Mouse (Mus musculus): ENCODE measurements around the gene Col11a2. TPM values are rescaled to one million over a fixed set of nuclear protein-coding genes. Genes with fewer than 3 reads are reported as not detected.

The Col11a2 gene
- total RNA-seq, 1 experiment, result 1.4 TPM

GRCm38 (mm10) chr17:34037241-34037640, 2.0 kb upstream of the Col11a2 start:
- in situ Hi-C loops (cut with MboI; ENCODE audit: low sequenced_read_pairs in 2 of 2, unreplicated experiment in 2 of 2), result no loop called here
- Histone ChIP-seq H3K9me3 (ENCODE audit: control insufficient read depth, insufficient read depth, low read depth, low read length) (no peaks in the 10 kb centered on the region), H3K4me3 (ENCODE audit: insufficient read depth in 1 of 2, low read depth in 1 of 2, low read length in 2 of 2, poor library complexity in 1 of 2, severe bottlenecking in 1 of 2) (no peak overlapping the region), H3K9ac (ENCODE audit: insufficient read depth, low read depth, low read length, poor library complexity, severe bottlenecking) (no peak overlapping the region), H3K36me3 (ENCODE audit: control insufficient read depth, insufficient read depth, low read length, poor library complexity, severe bottlenecking) (peaks cover 33% of the 10 kb centered on the region), H3K27ac (ENCODE audit: insufficient read depth, low read depth, low read length, poor library complexity, severe bottlenecking) (no peak overlapping the region), H3K4me1 (ENCODE audit: control insufficient read depth in 2 of 2, insufficient read depth in 2 of 2, low read length in 2 of 2, poor library complexity in 1 of 2) (peaks cover 0 to 8% of the 10 kb centered on the region in 2 experiments; a peak in 1 of 4 replicates)
- TF ChIP-seq HCFC1 (IDR thresholded peaks at IDR 0.05; ENCODE audit: borderline replicate concordance, insufficient read depth, low read length), result no peak
- no peak for TF ChIP-seq ZC3H11A (IDR thresholded peaks at IDR 0.05; ENCODE audit: borderline replicate concordance, low read depth, low read length)
- TF ChIP-seq ZNF384 (IDR thresholded peaks at IDR 0.05; ENCODE audit: low read depth, low read length), result no peak
- no peak for TF ChIP-seq CHD2 (IDR thresholded peaks at IDR 0.05; ENCODE audit: low read depth, low read length)
- TF ChIP-seq MAFK (IDR thresholded peaks at IDR 0.05; ENCODE audit: insufficient read depth, low read depth, low read length), result no peak
- no peak for DNase-seq (ENCODE audit: low read depth, low spot score)

GRCm38 (mm10) chr17:34038440-34038839, 797 bp upstream of the Col11a2 start:
- H3K4me1 ChIP-seq (ENCODE audit: control insufficient read depth in 2 of 2, insufficient read depth in 2 of 2, low read length in 2 of 2, poor library complexity in 1 of 2), result peaks cover 0 to 8% of the 10 kb centered on the region in 2 experiments; a peak in 1 of 4 replicates
- no peak overlapping the region; a peak in 1 of 4 replicates for H3K4me3 ChIP-seq (ENCODE audit: insufficient read depth in 1 of 2, low read depth in 1 of 2, low read length in 2 of 2, poor library complexity in 1 of 2, severe bottlenecking in 1 of 2)
- peaks cover 33% of the 10 kb centered on the region for H3K36me3 ChIP-seq (ENCODE audit: control insufficient read depth, insufficient read depth, low read length, poor library complexity, severe bottlenecking)
- H3K27ac ChIP-seq (ENCODE audit: insufficient read depth, low read depth, low read length, poor library complexity, severe bottlenecking), result no peak overlapping the region
- H3K9me3 ChIP-seq (ENCODE audit: control insufficient read depth, insufficient read depth, low read depth, low read length), result no peaks in the 10 kb centered on the region
- TF ChIP-seq ZNF384 (IDR thresholded peaks at IDR 0.05; ENCODE audit: low read depth, low read length), result no peak
- TF ChIP-seq CHD2 (IDR thresholded peaks at IDR 0.05; ENCODE audit: low read depth, low read length), result no peak
- no peak for TF ChIP-seq ZC3H11A (IDR thresholded peaks at IDR 0.05; ENCODE audit: borderline replicate concordance, low read depth, low read length)
- TF ChIP-seq HCFC1 (IDR thresholded peaks at IDR 0.05; ENCODE audit: borderline replicate concordance, insufficient read depth, low read length), result no peak
- no peak for TF ChIP-seq MAFK (IDR thresholded peaks at IDR 0.05; ENCODE audit: insufficient read depth, low read depth, low read length)
- no peak overlapping the region for H3K9ac ChIP-seq (ENCODE audit: insufficient read depth, low read depth, low read length, poor library complexity, severe bottlenecking)
- DNase-seq (ENCODE audit: low read depth, low spot score), result no peak
- in situ Hi-C loops (cut with MboI; ENCODE audit: low sequenced_read_pairs in 2 of 2, unreplicated experiment in 2 of 2), result no loop called here

- Histone ChIP-seq H3K27ac (ENCODE audit: insufficient read depth, low read depth, low read length, poor library complexity, severe bottlenecking) (no peak overlapping the region), H3K9me3 (ENCODE audit: control insufficient read depth, insufficient read depth, low read depth, low read length) (no peaks in the 10 kb centered on the region), H3K4me3 (ENCODE audit: insufficient read depth in 1 of 2, low read depth in 1 of 2, low read length in 2 of 2, poor library complexity in 1 of 2, severe bottlenecking in 1 of 2) (no peak overlapping the region; a peak in 1 of 4 replicates), H3K36me3 (ENCODE audit: control insufficient read depth, insufficient read depth, low read length, poor library complexity, severe bottlenecking) (peaks cover 27% of the 10 kb centered on the region), H3K9ac (ENCODE audit: insufficient read depth, low read depth, low read length, poor library complexity, severe bottlenecking) (no peak overlapping the region), H3K4me1 (ENCODE audit: control insufficient read depth in 2 of 2, insufficient read depth in 2 of 2, low read length in 2 of 2, poor library complexity in 1 of 2) (peaks cover 0 to 8% of the 10 kb centered on the region in 2 experiments; a peak in 1 of 4 replicates)
- DNase-seq (ENCODE audit: low read depth, low spot score), result no peak
- in situ Hi-C loops (cut with MboI; ENCODE audit: low sequenced_read_pairs in 2 of 2, unreplicated experiment in 2 of 2), result no loop called here
- TF ChIP-seq ZNF384 (IDR thresholded peaks at IDR 0.05; ENCODE audit: low read depth, low read length) (no peak), HCFC1 (IDR thresholded peaks at IDR 0.05; ENCODE audit: borderline replicate concordance, insufficient read depth, low read length) (no peak), MAFK (IDR thresholded peaks at IDR 0.05; ENCODE audit: insufficient read depth, low read depth, low read length) (no peak), CHD2 (IDR thresholded peaks at IDR 0.05; ENCODE audit: low read depth, low read length) (no peak), ZC3H11A (IDR thresholded peaks at IDR 0.05; ENCODE audit: borderline replicate concordance, low read depth, low read length) (no peak)
These were observed 569 bp downstream of the Col11a2 start for GRCm38 (mm10) chr17:34039562-34040450.

GRCm38 (mm10) chr17:34045941-34046340, 6.7 kb downstream of the Col11a2 start:
- no peak for TF ChIP-seq MAFK (IDR thresholded peaks at IDR 0.05; ENCODE audit: insufficient read depth, low read depth, low read length)
- no peak for TF ChIP-seq ZC3H11A (IDR thresholded peaks at IDR 0.05; ENCODE audit: borderline replicate concordance, low read depth, low read length)
- no peak for TF ChIP-seq HCFC1 (IDR thresholded peaks at IDR 0.05; ENCODE audit: borderline replicate concordance, insufficient read depth, low read length)
- TF ChIP-seq CHD2 (IDR thresholded peaks at IDR 0.05; ENCODE audit: low read depth, low read length), result no peak
- no peak overlapping the region for H3K4me3 ChIP-seq (ENCODE audit: insufficient read depth in 1 of 2, low read depth in 1 of 2, low read length in 2 of 2, poor library complexity in 1 of 2, severe bottlenecking in 1 of 2)
- DNase-seq (ENCODE audit: low read depth, low spot score), result no peak
- no peaks in the 10 kb centered on the region for H3K9me3 ChIP-seq (ENCODE audit: control insufficient read depth, insufficient read depth, low read depth, low read length)
- no peak overlapping the region for H3K9ac ChIP-seq (ENCODE audit: insufficient read depth, low read depth, low read length, poor library complexity, severe bottlenecking)
- H3K4me1 ChIP-seq (ENCODE audit: control insufficient read depth in 2 of 2, insufficient read depth in 2 of 2, low read length in 2 of 2, poor library complexity in 1 of 2), result no peaks in the 10 kb centered on the region; a peak in 1 of 4 replicates
- H3K36me3 ChIP-seq (ENCODE audit: control insufficient read depth, insufficient read depth, low read length, poor library complexity, severe bottlenecking), result no peaks in the 10 kb centered on the region
- no peak overlapping the region for H3K27ac ChIP-seq (ENCODE audit: insufficient read depth, low read depth, low read length, poor library complexity, severe bottlenecking)
- in situ Hi-C loops (cut with MboI; ENCODE audit: low sequenced_read_pairs in 2 of 2, unreplicated experiment in 2 of 2), result no loop called here
